Mouse (Mus musculus): ENCODE data around the gene Dlgap1.

DNA sequence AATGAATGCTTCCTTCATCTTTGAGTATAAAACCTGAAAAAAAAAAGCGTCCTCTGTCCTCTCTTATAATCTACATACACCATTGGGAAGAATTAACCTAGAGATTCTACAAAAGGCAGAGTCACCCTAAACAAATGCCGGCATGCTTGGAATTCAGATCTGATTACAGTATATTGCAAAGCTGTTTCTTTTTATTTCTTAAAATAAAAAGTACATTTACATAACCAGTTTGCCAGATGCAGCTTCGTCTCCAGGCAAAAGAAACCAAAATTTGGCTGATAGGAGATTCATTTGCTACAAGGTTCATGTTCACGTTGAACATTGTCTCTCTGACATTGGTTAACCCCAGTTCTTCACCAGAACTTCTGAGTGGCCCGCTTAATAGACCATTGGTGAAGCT lies 347.5 kb downstream of the Dlgap1 start:
- no peak for TF ChIP-seq POLR2A (IDR thresholded peaks at IDR 0.05; ENCODE audit: low read depth, low read length)
- no peak for TF ChIP-seq CTCF (IDR thresholded peaks at IDR 0.05; ENCODE audit: extremely low read depth, insufficient read depth, insufficient read length, insufficient replicate concordance)

All from spleen, adult 2 months (tissue).